Mouse (Mus musculus) forebrain, embryonic 14.5 days (tissue): ENCODE data around the gene Ank2. TPM values are rescaled to one million over a fixed set of nuclear protein-coding genes. Genes with fewer than 3 reads are reported as not detected.

ENCODE experiments used
- ATAC-seq: fragments of 200-750 bp; cut with Nextera tagmentation; 2 replicates; pipeline ENCODE4 v1.8.0; 2017; ENCODE audit warnings: mild to moderate bottlenecking, moderate library complexity
- DNase-seq: peaks from one replicate; pipeline ENCODE4 v3.0.0-alpha.2; 2015; ENCODE audit warnings: low spot score
- H3K27ac ChIP-seq: fragments of 300-500 bp; sonication (generic); 2 replicates; pipeline ENCODE4 v1.5.1; 2014; ENCODE audit warnings: low read depth, mild to moderate bottlenecking, control low read depth, low read length, moderate library complexity
- H3K27me3 ChIP-seq: fragments of 300-500 bp; sonication (generic); replicated peaks from 2 replicates; pipeline ENCODE4 v1.6.1; 2014; ENCODE audit warnings: low read length, control low read depth, mixed read lengths; ENCODE audit not compliant: control insufficient read depth, insufficient read depth
- H3K36me3 ChIP-seq: fragments of 300-500 bp; sonication (generic); 2 replicates; pipeline ENCODE4 v1.6.1; 2014; ENCODE audit warnings: low read length, control low read depth; ENCODE audit not compliant: control insufficient read depth, insufficient read depth
- H3K4me1 ChIP-seq: fragments of 300-500 bp; sonication (generic); 2 replicates; pipeline ENCODE4 v1.6.1; 2014; ENCODE audit warnings: antibody characterized with exemption, low read length, control low read depth; ENCODE audit not compliant: control insufficient read depth, insufficient read depth
- H3K4me2 ChIP-seq: fragments of 300-500 bp; sonication (generic); 2 replicates; pipeline ENCODE4 v1.6.1; 2014; ENCODE audit warnings: mild to moderate bottlenecking, control low read depth, low read length
- H3K4me3 ChIP-seq: fragments of 300-500 bp; sonication (generic); 2 replicates; pipeline ENCODE4 v1.5.1; 2014; ENCODE audit warnings: low read depth, low read length, control low read depth
- H3K9ac ChIP-seq: fragments of 300-500 bp; sonication (generic); 2 replicates; pipeline ENCODE4 v1.6.1; 2014; ENCODE audit warnings: mild to moderate bottlenecking, low read length, control low read depth, moderate library complexity
- H3K9me3 ChIP-seq: fragments of 300-500 bp; sonication (generic); replicated peaks from 2 replicates; pipeline ENCODE4 v1.6.1; 2016; ENCODE audit warnings: low read length, control low read depth, mixed read lengths; ENCODE audit not compliant: control insufficient read depth
- WGBS: fragments of 180-500 bp; shearing (Covaris S2); extraction: QIAGEN DNeasy Blood & Tissue Kit; methylation state at CpG from one replicate; pipeline ENCODE4 v1.1.7; 2014; 5-methylcytosine and 5-hydroxymethylcytosine counted together
- polyA plus RNA-seq: library from polyadenylated mRNA; unstranded; fragments of >200 nt; fragmentation: Nextera tagmentation; extraction: Ambion mirVana; gene quantifications from 2 replicates; pipeline ENCODE4 v1.2.1, GENCODE M21; 2014

The Ank2 gene
- polyA plus RNA-seq, 1 experiment from 2014 or later = 61.8 TPM

DNA sequence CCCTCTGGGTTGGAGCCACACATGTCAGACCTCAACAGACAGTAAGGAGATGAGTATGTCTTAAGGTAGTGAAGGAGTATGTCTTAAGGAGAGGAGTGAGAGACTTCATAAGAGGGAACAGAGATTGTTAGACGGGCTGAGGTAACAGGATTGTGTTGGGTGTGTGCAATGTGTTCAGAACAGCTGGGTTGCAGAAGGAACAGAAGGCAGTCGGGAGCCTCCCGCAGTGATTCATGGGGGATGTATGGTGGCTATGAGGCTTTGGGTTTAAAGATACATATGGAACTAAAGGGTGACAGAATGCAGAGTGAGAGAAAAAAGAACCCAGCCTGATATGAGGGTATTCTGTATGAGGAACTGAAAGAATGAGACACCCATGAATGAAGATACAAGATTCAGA, 464.2 kb downstream of the Ank2 start:
- Histone ChIP-seq H3K27ac (no peak overlapping the region), H3K4me1 (no peaks in the 10 kb centered on the region), H3K9me3 (no peaks in the 10 kb centered on the region), H3K9ac (no peak overlapping the region), H3K4me2 (no peak overlapping the region), H3K36me3 (peaks cover 27% of the 10 kb centered on the region), H3K4me3 (no peak overlapping the region), H3K27me3 (no peaks in the 10 kb centered on the region)
- ATAC-seq = peak; percentile 29; the same call in 1 of the 2 replicates
- WGBS = 83% methylated on average over 3 of the region's 3 CpGs
- peak; percentile 6 for DNase-seq

DNA sequence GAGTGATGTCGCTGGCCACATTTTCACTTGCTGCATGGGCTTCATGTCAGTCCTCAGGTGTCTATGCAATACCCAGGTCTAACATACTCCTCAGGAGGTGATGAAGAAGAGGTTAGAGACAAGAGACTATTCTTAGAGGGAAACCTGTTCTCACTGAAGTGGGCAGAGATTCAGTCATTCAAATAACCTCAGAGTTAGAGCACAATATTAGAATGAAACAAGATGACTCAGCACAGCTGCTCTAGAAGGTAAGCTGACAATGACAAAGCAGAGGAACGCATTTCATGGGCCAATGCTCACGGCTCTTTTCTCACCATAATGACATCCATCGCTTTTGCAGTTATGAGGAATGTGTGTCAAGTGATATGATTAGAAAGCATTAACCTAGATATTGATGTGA, 475.2 kb downstream of the Ank2 start:
- Histone ChIP-seq H3K4me2 (no peak overlapping the region), H3K27ac (no peak overlapping the region), H3K9me3 (no peaks in the 10 kb centered on the region), H3K9ac (no peak overlapping the region), H3K36me3 (peaks cover 20% of the 10 kb centered on the region), H3K4me3 (no peak overlapping the region), H3K4me1 (peaks cover 3% of the 10 kb centered on the region; the same call in 1 of the 2 replicates), H3K27me3 (no peaks in the 10 kb centered on the region)
- no peak for ATAC-seq
- 92% methylated on average over 4 of the region's 4 CpGs for WGBS
- no peak for DNase-seq

DNA sequence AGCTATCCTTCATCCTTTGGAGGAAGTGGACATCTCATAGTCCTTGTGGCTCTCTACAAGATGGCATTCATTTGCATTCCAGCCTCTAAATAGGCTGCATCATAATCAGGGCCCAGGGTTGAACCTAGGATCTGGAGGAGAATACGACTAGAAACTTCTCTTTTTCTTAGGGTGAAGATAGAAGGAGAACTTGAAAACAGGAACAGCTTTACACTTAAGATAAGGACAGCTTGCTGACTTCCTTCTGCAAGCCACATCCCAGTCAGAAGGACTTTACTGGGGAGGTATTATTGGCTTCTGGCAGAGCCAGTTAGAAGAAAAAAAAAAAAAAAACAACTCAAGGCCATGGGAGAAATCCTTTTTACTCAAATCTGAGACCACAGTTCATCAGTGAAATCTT, 479.0 kb downstream of the Ank2 start:
- Histone ChIP-seq H3K4me2 (no peak overlapping the region), H3K9ac (no peak overlapping the region), H3K4me1 (peaks cover 3% of the 10 kb centered on the region; the same call in 1 of the 2 replicates), H3K27me3 (no peaks in the 10 kb centered on the region), H3K9me3 (no peaks in the 10 kb centered on the region), H3K4me3 (no peak overlapping the region), H3K27ac (no peak overlapping the region), H3K36me3 (peaks cover 25% of the 10 kb centered on the region)
- WGBS = 63% methylated on average over 1 of the region's 1 CpGs
- no peak for DNase-seq
- no peak for ATAC-seq

DNA sequence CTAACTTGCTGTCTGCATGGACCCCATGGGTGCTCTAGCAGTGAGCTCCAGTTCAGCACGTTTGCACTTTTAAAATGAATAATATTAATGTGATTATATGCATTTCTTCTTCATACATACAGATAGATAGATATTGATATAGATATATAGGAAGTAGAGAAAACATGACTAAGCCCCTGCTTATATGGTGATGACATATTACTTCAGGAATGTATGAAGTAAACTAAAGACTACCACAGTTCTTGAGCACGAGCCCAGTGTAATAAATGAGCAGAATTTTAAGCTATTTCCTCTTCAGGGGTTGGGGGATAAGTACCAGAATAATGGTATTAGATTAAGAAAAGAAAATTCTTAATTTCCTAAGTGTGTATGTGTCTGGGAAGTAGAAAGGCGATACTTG, 479.4 kb downstream of the Ank2 start:
- peaks cover 3% of the 10 kb centered on the region; the same call in 1 of the 2 replicates for H3K4me1 ChIP-seq
- no peak overlapping the region for H3K27ac ChIP-seq
- H3K4me3 ChIP-seq = no peak overlapping the region
- H3K27me3 ChIP-seq = no peaks in the 10 kb centered on the region
- no peak overlapping the region for H3K4me2 ChIP-seq
- WGBS = 79% methylated on average over 3 of the region's 3 CpGs
- no peaks in the 10 kb centered on the region for H3K9me3 ChIP-seq
- no peak overlapping the region for H3K9ac ChIP-seq
- ATAC-seq (no peak), DNase-seq (no peak)
- peaks cover 30% of the 10 kb centered on the region for H3K36me3 ChIP-seq

DNA sequence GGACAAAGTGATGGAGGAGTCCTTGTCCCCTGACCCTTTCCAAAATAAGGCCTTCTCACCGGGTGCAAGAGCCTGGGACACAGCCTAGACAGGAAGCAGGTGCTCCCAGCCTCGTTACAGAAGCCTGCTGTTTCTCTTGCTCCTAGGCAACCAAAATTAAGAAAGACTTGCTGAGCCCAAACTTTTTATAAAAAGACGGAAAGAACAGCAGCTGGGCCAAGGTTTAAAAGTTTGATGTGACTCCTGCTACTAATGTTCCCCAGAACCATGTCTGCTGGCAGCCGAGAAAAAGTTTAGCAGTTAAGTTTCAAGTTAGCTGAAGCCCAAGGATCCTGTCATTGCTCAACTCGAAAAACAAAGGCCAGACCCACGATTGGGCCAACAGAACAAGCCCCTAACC, 480.0 kb downstream of the Ank2 start:
- H3K4me3 ChIP-seq = no peak overlapping the region
- ATAC-seq (no peak), DNase-seq (no peak)
- no peaks in the 10 kb centered on the region for H3K27me3 ChIP-seq
- H3K27ac ChIP-seq = no peak overlapping the region
- no peaks in the 10 kb centered on the region for H3K9me3 ChIP-seq
- 41% methylated on average over 6 of the region's 6 CpGs for WGBS
- H3K4me2 ChIP-seq = no peak overlapping the region
- H3K36me3 ChIP-seq = peaks cover 35% of the 10 kb centered on the region
- H3K4me1 ChIP-seq = peaks cover 3% of the 10 kb centered on the region; the same call in 1 of the 2 replicates
- no peak overlapping the region for H3K9ac ChIP-seq

DNA sequence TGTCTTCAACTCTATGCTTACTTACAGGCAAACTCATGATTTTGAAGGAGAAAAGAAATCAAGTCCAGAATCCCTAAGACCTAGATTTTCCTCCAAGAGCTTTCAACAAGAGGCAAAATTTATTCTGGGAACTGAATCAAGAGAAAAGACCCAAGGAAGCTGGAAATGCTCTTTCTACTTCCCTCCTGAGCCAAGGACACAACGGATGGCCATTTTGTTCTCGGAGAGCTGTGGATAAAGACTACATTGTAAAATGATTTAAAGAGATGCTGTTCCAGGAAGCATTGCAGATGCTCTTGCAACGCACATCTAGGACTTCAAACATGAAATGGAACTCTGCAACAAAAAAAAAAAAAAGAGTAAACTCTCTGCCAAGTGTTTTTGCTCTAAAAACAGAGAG, 481.6 kb downstream of the Ank2 start:
- ATAC-seq = no peak
- no peak overlapping the region for H3K27ac ChIP-seq
- H3K36me3 ChIP-seq = peaks cover 33% of the 10 kb centered on the region
- H3K9ac ChIP-seq = no peak overlapping the region
- H3K27me3 ChIP-seq = no peaks in the 10 kb centered on the region
- H3K9me3 ChIP-seq = no peaks in the 10 kb centered on the region
- H3K4me1 ChIP-seq = peaks cover 3% of the 10 kb centered on the region; the same call in 1 of the 2 replicates
- H3K4me3 ChIP-seq = no peak overlapping the region
- no peak overlapping the region for H3K4me2 ChIP-seq
- DNase-seq = no peak
- 76% methylated on average over 3 of the region's 3 CpGs for WGBS

DNA sequence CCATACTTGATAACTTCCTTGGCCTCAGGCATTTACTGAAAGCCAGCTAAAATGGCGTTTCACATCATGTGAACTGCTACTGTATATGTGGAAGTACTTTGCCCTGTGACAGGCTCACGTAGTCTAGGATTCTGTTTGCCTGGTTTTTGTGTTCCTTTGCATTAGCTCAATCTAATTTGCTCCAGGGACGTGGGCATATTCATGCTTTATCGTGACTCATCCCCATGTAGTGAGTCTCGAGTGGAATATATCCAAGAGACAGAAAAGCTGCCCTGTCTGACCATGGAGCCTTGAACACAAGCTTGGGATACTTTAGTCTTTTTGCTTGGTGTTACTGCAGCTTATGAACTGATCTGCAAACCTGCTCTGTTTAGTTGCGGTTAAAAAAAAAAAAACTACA, 483.6 kb downstream of the Ank2 start:
- 91% methylated on average over 6 of the region's 6 CpGs for WGBS
- Histone ChIP-seq H3K36me3 (peaks cover 37% of the 10 kb centered on the region), H3K27me3 (no peaks in the 10 kb centered on the region), H3K4me3 (no peak overlapping the region), H3K4me1 (peaks cover 3% of the 10 kb centered on the region; the same call in 1 of the 2 replicates), H3K4me2 (no peak overlapping the region), H3K9me3 (no peaks in the 10 kb centered on the region), H3K9ac (no peak overlapping the region), H3K27ac (no peak overlapping the region)
- no peak for ATAC-seq
- no peak for DNase-seq

DNA sequence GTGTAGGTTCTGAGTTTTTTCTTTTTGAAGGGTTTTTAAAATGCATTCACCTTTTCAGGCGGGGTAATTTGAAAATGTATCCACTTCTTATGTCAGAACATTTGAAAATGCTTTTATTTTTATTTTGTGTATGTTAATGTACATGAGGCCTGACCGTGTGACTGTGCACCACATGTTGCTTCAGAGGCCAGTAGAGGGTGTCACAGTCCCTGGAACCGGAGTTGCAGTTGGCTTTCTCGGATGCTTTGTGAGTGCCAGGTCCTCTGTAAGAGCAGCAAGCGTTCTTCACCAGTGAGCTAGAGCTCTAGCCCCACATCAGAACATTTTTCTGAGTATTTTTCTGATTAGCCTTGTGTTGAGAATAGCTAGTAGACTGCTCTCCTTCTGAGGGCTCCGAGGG, 484.0 kb downstream of the Ank2 start:
- Histone ChIP-seq H3K36me3 (peaks cover 42% of the 10 kb centered on the region), H3K27me3 (no peaks in the 10 kb centered on the region), H3K27ac (no peak overlapping the region), H3K9me3 (no peaks in the 10 kb centered on the region), H3K4me3 (no peak overlapping the region), H3K9ac (no peak overlapping the region), H3K4me2 (no peak overlapping the region), H3K4me1 (peaks cover 3% of the 10 kb centered on the region; the same call in 1 of the 2 replicates)
- 80% methylated on average over 6 of the region's 6 CpGs for WGBS
- DNase-seq (no peak), ATAC-seq (no peak)

DNA sequence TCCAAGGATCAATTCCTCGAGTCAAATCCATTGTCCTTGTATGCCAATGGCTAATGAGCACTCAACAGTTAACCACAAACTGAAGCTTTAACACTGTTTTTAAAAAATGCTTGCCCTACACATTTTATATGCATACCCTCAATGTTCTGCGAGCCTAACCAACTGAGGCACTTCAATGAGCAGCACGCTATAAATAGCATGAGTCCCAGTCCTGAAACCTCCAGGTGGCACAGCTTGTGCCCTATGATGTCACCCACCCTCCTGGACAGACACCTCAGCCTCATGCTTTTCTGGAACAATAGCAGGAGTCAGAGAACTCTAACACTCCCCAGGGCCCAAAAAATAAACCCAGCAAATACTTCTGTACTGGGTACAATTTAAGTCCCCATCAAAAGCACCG, 485.2 kb downstream of the Ank2 start:
- 76% methylated on average over 4 of the region's 4 CpGs for WGBS
- Histone ChIP-seq H3K27me3 (no peaks in the 10 kb centered on the region), H3K4me1 (peaks cover under 1% of the 10 kb centered on the region; the same call in 1 of the 2 replicates), H3K36me3 (peaks cover 46% of the 10 kb centered on the region), H3K27ac (no peak overlapping the region), H3K9me3 (no peaks in the 10 kb centered on the region), H3K4me2 (no peak overlapping the region), H3K9ac (no peak overlapping the region), H3K4me3 (no peak overlapping the region)
- no peak for DNase-seq
- ATAC-seq = no peak
